Mouse (Mus musculus): Measurements from ENCODE around the gene Cdyl. TPM values are rescaled to one million over a fixed set of nuclear protein-coding genes. Genes with fewer than 3 reads are reported as not detected.

Cdyl gene
- 10 to 100 TPM; 20.9 to 22.0 TPM for total RNA-seq (2023)

DNA sequence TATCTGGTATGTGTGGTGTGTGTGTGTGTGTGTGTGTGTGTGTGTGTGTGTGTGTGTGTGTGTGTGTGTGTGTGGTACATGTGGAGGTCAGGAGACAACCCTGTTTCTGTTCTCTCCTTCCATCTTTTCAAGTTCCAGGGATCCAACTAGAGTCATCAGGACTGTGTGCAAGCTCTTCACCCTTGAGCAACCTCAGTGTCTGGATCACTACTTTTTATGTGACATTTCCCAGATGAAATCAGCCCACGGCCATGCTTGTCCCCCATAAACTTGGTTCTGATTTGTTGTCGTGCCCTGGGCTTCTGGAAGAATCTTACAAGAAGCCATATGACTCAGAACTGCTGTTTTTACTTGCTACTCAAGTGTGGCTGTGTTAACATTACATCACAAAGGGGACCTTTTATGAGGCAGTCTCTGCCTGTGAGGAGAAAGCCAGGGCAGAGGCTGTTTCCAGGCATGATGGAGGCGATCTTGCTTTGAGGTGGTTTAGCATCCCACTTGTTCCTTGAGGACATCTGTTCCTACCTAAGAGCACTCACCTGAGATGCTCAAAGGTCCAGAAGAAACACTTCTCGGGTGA lies at the start of gene Cdyl:
Gene Cdyl, plus strand, starts transcription at position 428 of the 580 bp plus-strand sequence.

GRCm38 (mm10) chr13:35905879-35906481 lies 246.3 kb downstream of the Cdyl start, which contains the start of gene Rpp40:
Gene Rpp40 (minus strand): TSS chr13:35906359.

Other genes starting within 250 kb of the Cdyl start
- gene Rpp40, start 246.5 kb downstream of the Cdyl start, total RNA-seq (2023) = under 1 TPM; 0.28 to 0.42 TPM

Data from neutrophil, adult 83 days (primary cell).